Comparison of ENCODE assay signal across 9 mouse cellular contexts in genomic region chr1:73999533-73999932, GRCm38 (mm10).
DNase-seq lines count a peak whose midpoint lies in the region; ATAC-seq and TF ChIP-seq lines count a peak whose summit lies in the region.
"Had no signal": no experiment of that assay in that cellular context is flagged by ENCODE, and none has a peak within 500 bp of the region (broad histone marks: within the 10 kb centered on the region; RNA-seq: fewer than 3 reads in every experiment).

No protein-coding gene starts in this region.

- H3K4me3 ChIP-seq in forebrain, embryonic 10.5 days, result no peak overlapping the region
- no peak overlapping the region for H3K4me3 ChIP-seq in forebrain, embryonic 13.5 days
- H3K4me3 ChIP-seq in layer of hippocampus, adult 2 months, result no peak overlapping the region
- H3K4me3 ChIP-seq in embryonic facial prominence, embryonic 14.5 days (ENCODE audit: low read depth, low read length), result no peak overlapping the region
- peak overlapping the region; percentile 55 for H3K4me3 ChIP-seq in liver, embryonic 13.5 days (replicated peaks)
- H3K4me3 ChIP-seq: midbrain, embryonic 12.5 days had no signal

- no peak for TF ChIP-seq CTCF in layer of hippocampus, adult 2 months (conservative IDR thresholded peaks at IDR 0.05)

- H3K36me3 ChIP-seq in forebrain, embryonic 10.5 days (replicated peaks), result peaks cover 4% of the 10 kb centered on the region; the same call in 1 of the 2 replicates
- no peaks in the 10 kb centered on the region for H3K36me3 ChIP-seq in forebrain, embryonic 13.5 days (ENCODE audit: poor library complexity, severe bottlenecking)
- H3K36me3 ChIP-seq in embryonic facial prominence, embryonic 14.5 days (ENCODE audit: control insufficient read depth, insufficient read depth, low read length), result peaks cover 25% of the 10 kb centered on the region
- H3K36me3 ChIP-seq in liver, embryonic 13.5 days, result peaks cover 28% of the 10 kb centered on the region
- H3K36me3 ChIP-seq: midbrain, embryonic 12.5 days had no signal

- 76% methylated on average over 5 of the region's 5 CpGs for WGBS in forebrain, embryonic 10.5 days
- WGBS in forebrain, embryonic 13.5 days, result 77% methylated on average over 5 of the region's 5 CpGs
- 74% methylated on average over 5 of the region's 5 CpGs for WGBS in embryonic facial prominence, embryonic 14.5 days
- 68% methylated on average over 5 of the region's 5 CpGs for WGBS in liver, embryonic 13.5 days (ENCODE audit: insufficient replicate concordance)

- DNase-seq in forebrain, embryonic 10.5 days (ENCODE audit: extremely low spot score, low spot score), result no peak
- no peak for DNase-seq in layer of hippocampus, adult 2 months (ENCODE audit: low spot score in 2 of 2)
- DNase-seq in layer of hippocampus, adult 11-12 months (ENCODE audit: low spot score), result no peak
- no peak for DNase-seq in embryonic facial prominence, embryonic 14.5 days (ENCODE audit: low spot score)
- DNase-seq in liver, embryonic 13.5 days, result no peak
- DNase-seq in adipocyte (ENCODE audit: low spot score), result no peak
- DNase-seq in right cerebral cortex, adult 2 months (ENCODE audit: low spot score in 2 of 2), result no peak

- no peak overlapping the region for H3K9ac ChIP-seq in forebrain, embryonic 13.5 days
- no peak overlapping the region for H3K9ac ChIP-seq in embryonic facial prominence, embryonic 14.5 days (ENCODE audit: low read depth, low read length)
- H3K9ac ChIP-seq in liver, embryonic 13.5 days, result peak overlapping the region; percentile 69
- H3K9ac ChIP-seq: midbrain, embryonic 12.5 days had no signal

- no peaks in the 10 kb centered on the region for H3K27me3 ChIP-seq in forebrain, embryonic 10.5 days (ENCODE audit: poor library complexity, severe bottlenecking)
- no peaks in the 10 kb centered on the region for H3K27me3 ChIP-seq in forebrain, embryonic 13.5 days
- H3K27me3 ChIP-seq in embryonic facial prominence, embryonic 14.5 days (replicated peaks; ENCODE audit: control insufficient read depth, insufficient read depth, low read length), result no peaks in the 10 kb centered on the region
- no peaks in the 10 kb centered on the region for H3K27me3 ChIP-seq in liver, embryonic 13.5 days
- H3K27me3 ChIP-seq: midbrain, embryonic 12.5 days had no signal

- H3K4me1 ChIP-seq in forebrain, embryonic 10.5 days, result peaks cover 41% of the 10 kb centered on the region
- H3K4me1 ChIP-seq in forebrain, embryonic 13.5 days, result peaks cover 6% of the 10 kb centered on the region; the same call in 1 of the 2 replicates
- peaks cover 31% of the 10 kb centered on the region for H3K4me1 ChIP-seq in embryonic facial prominence, embryonic 14.5 days (ENCODE audit: control insufficient read depth, insufficient read depth, low read length)
- peaks cover 61% of the 10 kb centered on the region for H3K4me1 ChIP-seq in liver, embryonic 13.5 days (replicated peaks)

- ATAC-seq in forebrain, embryonic 13.5 days, result no peak
- ATAC-seq in embryonic facial prominence, embryonic 14.5 days (ENCODE audit: low read depth), result no peak
- no peak for ATAC-seq in liver, embryonic 13.5 days (ENCODE audit: low read depth)

- H3K27ac ChIP-seq in forebrain, embryonic 10.5 days, result peak overlapping the region; percentile 78
- no peak overlapping the region for H3K27ac ChIP-seq in forebrain, embryonic 13.5 days
- peak overlapping the region; percentile 79 for H3K27ac ChIP-seq in layer of hippocampus, adult 2 months
- H3K27ac ChIP-seq in embryonic facial prominence, embryonic 14.5 days (replicated peaks; ENCODE audit: low read depth, low read length), result peak overlapping the region; percentile 75
- H3K27ac ChIP-seq in liver, embryonic 13.5 days, result peak overlapping the region; percentile 80
- H3K27ac ChIP-seq: midbrain, embryonic 12.5 days had no signal

- no peaks in the 10 kb centered on the region for H3K9me3 ChIP-seq in forebrain, embryonic 10.5 days
- no peaks in the 10 kb centered on the region for H3K9me3 ChIP-seq in forebrain, embryonic 13.5 days (replicated peaks)
- no peaks in the 10 kb centered on the region for H3K9me3 ChIP-seq in embryonic facial prominence, embryonic 14.5 days (ENCODE audit: control insufficient read depth, low read length)
- H3K9me3 ChIP-seq in liver, embryonic 13.5 days (replicated peaks), result no peaks in the 10 kb centered on the region
- H3K9me3 ChIP-seq: midbrain, embryonic 12.5 days had no signal

- H3K4me2 ChIP-seq in forebrain, embryonic 13.5 days, result no peak overlapping the region
- no peak overlapping the region for H3K4me2 ChIP-seq in embryonic facial prominence, embryonic 14.5 days (ENCODE audit: low read depth, low read length)
- peak overlapping the region; percentile 72 for H3K4me2 ChIP-seq in liver, embryonic 13.5 days
- H3K4me2 ChIP-seq: midbrain, embryonic 12.5 days had no signal
